Mouse (Mus musculus) olfactory bulb, adult 2 months (tissue): ENCODE data around the gene Tex29. TPM values are rescaled to one million over a fixed set of nuclear protein-coding genes. Genes with fewer than 3 reads are reported as not detected.

Experiments used
- H3K27ac ChIP-seq: fragments of 200-500 bp; 2 replicates; pipeline ENCODE4 v1.5.1; 2012; ENCODE audit warnings: low read depth, low read length; ENCODE audit not compliant: insufficient read depth
- H3K4me1 ChIP-seq: fragments of 200-500 bp; 2 replicates; pipeline ENCODE4 v1.6.1; 2012; ENCODE audit warnings: low read length; ENCODE audit not compliant: control insufficient read depth, insufficient read depth
- H3K4me3 ChIP-seq: fragments of 200-500 bp; 2 replicates; pipeline ENCODE4 v1.5.1; 2012; ENCODE audit warnings: mild to moderate bottlenecking, low read depth, low read length, moderate library complexity; ENCODE audit not compliant: insufficient read depth
- CTCF ChIP-seq: fragments of 200-500 bp; IDR thresholded peaks from 2 replicates; pipeline ENCODE4 v1.5.1; 2012; ENCODE audit warnings: low read depth, mild to moderate bottlenecking, low read length, moderate library complexity; ENCODE audit not compliant: insufficient read depth
- POLR2A ChIP-seq: fragments of 200-500 bp; IDR thresholded peaks from 2 replicates; pipeline ENCODE4 v1.6.1; 2012; ENCODE audit warnings: mild to moderate bottlenecking, low read depth, low read length, moderate library complexity; ENCODE audit not compliant: insufficient read depth
- WGBS: fragments of 180-500 bp; shearing (Covaris S2); methylation state at CpG from one replicate; pipeline ENCODE4 v1.1.7; 2018; 5-methylcytosine and 5-hydroxymethylcytosine counted together
- polyA plus RNA-seq: library from polyadenylated mRNA; stranded (reverse); fragments of >200 nt; gene quantifications from 2 replicates; pipeline ENCODE4 v1.2.4, GENCODE M21; 2012; ENCODE audit warnings: low replicate concordance; ENCODE audit not compliant: missing spikeins, insufficient read depth, insufficient read length

The Tex29 gene
- polyA plus RNA-seq, result not detected in 2 replicates

DNA sequence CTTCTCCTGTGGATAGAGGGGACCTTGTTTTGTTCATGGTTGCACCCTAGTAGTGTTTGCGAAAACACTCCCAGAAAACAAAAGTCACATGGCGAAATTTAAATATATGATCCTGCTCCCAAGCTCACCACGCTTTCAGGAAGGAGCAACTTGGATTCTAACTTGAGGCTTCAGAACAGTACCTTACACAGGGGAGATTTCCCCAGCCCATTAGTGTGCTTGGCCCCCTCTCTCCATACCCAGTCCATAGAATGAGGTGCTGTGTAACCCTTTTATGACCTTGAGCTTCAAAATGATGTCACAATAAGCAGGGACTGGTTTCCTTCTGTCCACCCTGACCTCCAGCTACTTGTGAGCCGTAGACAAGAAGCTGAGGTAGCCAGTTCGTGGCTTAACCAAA, at the start of gene Tex29:
Gene Tex29 (plus strand): TSS at position 301 of the 400 bp plus-strand sequence.
- peak within 1 kb of the TSS; percentile 43; the same call in 1 of the 2 replicates for H3K27ac ChIP-seq
- H3K4me1 ChIP-seq, result peaks cover 25% of the 10 kb centered on the region
- TF ChIP-seq POLR2A (no peak), CTCF (no peak)
- WGBS, result 81% methylated on average over 5 of the region's 5 CpGs
- no peak within 1 kb of the TSS for H3K4me3 ChIP-seq

DNA sequence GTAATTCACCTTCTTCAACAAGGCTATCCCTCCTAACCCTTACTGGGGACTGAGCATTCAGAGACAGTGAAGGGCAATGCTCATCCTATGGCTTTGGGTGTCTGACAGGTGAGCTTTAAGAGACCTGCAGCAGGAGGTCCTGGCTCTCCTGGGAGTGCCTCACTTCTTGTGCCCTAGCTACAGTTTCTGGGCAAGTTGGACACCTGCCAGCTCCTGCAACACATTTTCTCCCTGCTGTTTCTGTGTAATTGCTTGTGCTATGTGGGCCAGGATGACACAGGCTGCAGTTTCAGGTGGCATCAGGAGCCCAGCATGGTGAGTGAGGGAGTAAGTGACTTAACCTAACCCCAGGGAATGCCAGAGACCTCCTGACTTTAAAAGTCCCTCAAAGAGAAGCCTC, 45.3 kb upstream of the Tex29 start:
- Histone ChIP-seq H3K4me1 (peaks cover 23% of the 10 kb centered on the region), H3K4me3 (no peak overlapping the region), H3K27ac (no peak overlapping the region)
- TF ChIP-seq POLR2A, result no peak
- TF ChIP-seq CTCF, result no peak

DNA sequence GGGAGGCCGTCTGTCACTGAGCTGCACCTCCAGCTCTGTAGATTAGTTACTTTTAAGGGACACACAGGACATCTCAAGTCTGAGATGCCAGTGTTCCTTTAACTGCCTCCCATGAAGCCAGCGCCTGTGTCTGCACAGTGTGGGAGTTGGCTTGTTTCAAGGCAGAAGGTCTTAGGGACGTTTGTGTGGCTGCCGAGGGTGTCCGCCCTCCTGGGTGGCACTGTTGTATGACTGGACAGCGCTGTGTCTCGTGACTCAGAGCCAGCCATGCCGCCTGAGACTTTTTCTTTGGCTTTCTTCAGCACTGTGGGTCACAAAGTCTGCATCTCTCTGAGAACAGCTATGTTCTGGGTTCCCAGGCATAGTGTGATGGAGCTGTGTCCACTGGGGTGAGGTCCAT, 43.1 kb upstream of the Tex29 start:
- Histone ChIP-seq H3K27ac (peak overlapping the region; percentile 18; the same call in 1 of the 2 replicates), H3K4me3 (no peak overlapping the region), H3K4me1 (peaks cover 25% of the 10 kb centered on the region)
- TF ChIP-seq CTCF (no peak), POLR2A (no peak)
- WGBS, result 35% methylated on average over 8 of the region's 8 CpGs

DNA sequence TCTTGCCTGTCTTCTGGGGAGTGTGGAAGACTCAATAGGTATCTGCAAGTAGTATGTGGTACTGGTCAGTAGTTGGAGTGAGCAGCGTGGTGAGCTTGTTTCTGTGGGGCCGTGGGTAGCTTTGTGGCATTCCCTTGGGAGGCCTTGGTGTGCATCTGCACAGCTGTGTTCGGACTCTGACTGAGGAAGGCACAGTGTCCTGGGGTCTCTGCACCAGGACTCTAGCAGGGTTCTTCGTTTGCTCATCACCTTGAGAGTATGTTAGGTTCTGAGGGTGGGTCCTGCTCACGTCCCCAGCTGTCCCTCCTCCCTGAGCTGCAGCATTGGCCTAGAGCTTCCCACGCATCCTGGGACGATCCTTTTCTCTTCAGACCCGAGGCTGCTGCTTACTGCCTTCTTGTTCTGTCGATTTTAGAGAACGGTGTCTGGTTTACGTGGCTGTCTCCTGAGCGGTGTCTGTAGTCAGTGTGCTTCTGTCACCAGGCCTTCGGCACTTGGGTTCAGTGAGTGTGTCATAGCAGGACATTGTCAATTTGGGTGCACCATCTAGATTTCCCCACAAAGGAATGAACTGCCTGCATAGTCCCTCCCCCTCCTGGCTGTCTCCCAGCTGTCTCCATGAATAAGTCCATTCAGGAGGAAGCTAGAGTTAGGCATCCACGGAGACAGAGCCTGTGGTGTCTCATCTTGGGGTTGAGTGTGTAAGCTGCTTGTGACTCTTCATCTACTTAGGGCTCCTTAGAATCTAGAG, 42.4 kb upstream of the Tex29 start:
- H3K4me1 ChIP-seq, result peaks cover 25% of the 10 kb centered on the region
- WGBS, result 38% methylated on average over 14 of the region's 14 CpGs
- no peak overlapping the region for H3K4me3 ChIP-seq
- TF ChIP-seq POLR2A (no peak), CTCF (no peak)
- peak overlapping the region; percentile 72 for H3K27ac ChIP-seq

DNA sequence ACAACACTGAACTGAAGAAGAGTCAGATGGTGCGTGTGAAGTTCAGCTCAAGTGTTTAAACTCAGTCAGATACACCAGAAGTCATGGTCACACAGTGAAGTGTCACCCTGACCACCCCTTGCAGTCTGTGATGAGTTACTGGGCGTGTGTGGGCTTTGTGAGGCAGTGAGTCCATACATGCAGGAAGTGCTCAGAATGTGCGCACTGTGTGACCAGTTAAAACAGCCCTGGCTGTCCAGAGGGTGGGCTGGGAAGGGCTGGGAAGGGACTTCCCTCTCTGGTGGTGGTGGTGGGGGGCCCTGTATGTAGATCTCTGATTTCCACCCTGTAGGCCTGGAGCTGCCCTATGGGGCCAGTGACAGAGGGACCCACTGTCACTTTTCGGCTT, 41.8 kb upstream of the Tex29 start:
- TF ChIP-seq CTCF, result no peak
- TF ChIP-seq POLR2A, result no peak
- Histone ChIP-seq H3K27ac (peak overlapping the region; percentile 72; the same call in 1 of the 2 replicates), H3K4me3 (no peak overlapping the region), H3K4me1 (peaks cover 25% of the 10 kb centered on the region)
- 75% methylated on average over 4 of the region's 4 CpGs for WGBS

DNA sequence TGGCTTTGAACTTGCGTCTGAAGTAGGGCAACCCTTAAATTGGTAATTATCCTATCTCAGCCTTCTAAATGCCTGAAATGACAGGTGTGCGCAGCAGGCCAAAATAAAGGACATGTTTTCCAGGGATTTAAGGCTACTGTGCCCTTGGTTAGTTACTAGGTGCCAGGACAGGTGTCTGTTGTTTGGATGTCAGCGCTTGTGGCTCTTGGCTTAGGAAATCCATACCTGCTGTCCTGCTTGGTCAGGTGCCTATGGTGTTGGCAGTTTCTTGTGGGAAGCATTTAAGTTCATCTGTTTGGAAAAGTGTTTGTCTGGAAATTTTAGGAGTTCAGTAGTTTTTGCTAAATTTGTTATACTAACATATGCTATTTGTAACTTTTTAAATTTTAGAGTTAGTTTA, 41.2 kb upstream of the Tex29 start:
- no peak overlapping the region for H3K27ac ChIP-seq
- TF ChIP-seq POLR2A (no peak), CTCF (no peak)
- WGBS, result 77% methylated on average over 3 of the region's 3 CpGs
- H3K4me3 ChIP-seq, result no peak overlapping the region
- peaks cover 25% of the 10 kb centered on the region for H3K4me1 ChIP-seq

DNA sequence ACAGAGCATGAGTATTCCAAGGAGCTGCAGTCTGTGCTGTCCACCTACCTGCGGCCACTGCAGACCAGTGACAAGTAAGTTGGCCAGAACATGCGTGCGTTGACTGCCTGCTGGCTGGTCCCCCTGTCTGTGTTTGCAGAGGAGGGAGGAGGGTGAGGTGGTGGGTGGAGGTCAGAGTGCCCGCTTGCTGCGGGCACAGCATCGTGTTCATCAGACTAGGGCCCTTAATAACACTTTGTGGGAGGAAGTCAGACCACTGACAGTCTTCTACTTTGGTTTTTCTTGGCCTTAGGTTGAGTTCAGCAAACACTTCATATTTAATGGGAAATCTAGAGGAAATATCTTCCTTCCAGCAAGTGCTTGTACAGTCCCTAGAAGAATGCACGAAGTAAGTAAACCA, 39.8 kb upstream of the Tex29 start:
- 80% methylated on average over 7 of the region's 7 CpGs for WGBS
- Histone ChIP-seq H3K4me1 (peaks cover 22% of the 10 kb centered on the region), H3K4me3 (no peak overlapping the region), H3K27ac (no peak overlapping the region)
- TF ChIP-seq CTCF (no peak), POLR2A (no peak)

DNA sequence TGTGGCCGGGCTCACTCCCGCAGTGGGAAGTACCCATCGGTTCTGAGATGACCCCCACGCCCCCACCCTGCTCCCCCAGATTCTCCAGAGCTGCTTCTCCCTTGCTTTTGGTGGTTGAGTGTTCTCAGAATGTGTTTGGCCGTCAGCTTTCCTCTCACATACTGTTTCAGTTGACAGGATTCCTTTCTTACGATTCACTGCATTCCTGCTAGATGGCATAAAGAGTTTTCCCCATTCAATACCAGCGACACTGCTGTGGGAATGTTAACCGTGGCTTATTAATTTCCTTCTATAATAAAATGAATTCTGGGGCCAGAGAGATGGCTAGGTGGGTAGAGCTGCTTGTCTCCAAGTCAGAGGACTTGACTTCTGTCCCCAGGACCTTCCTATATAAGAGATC, 38.7 kb upstream of the Tex29 start:
- H3K27ac ChIP-seq, result no peak overlapping the region
- H3K4me1 ChIP-seq, result peaks cover 23% of the 10 kb centered on the region
- no peak overlapping the region for H3K4me3 ChIP-seq
- WGBS, result 36% methylated on average over 8 of the region's 8 CpGs
- TF ChIP-seq POLR2A, result no peak
- no peak for TF ChIP-seq CTCF

DNA sequence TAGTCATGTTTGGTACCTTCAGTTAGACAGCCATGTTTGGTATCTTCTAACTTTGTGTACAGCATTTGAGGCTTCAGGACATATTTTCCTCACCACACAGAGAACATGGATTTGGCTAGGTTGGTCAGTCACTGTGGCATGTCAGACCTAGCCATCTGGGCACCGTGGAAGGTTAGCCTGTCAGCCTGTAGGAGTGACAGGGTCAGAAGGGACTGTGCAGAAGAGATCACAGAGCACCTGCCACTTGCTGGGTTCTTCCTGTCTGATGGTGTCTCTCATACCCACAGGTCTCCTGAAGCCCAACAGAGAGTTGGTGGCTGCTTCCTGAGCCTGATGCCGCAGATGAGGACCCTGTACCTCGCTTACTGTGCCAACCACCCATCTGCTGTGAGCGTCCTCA, 35.4 kb upstream of the Tex29 start:
- Histone ChIP-seq H3K27ac (no peak overlapping the region), H3K4me1 (peaks cover 17% of the 10 kb centered on the region), H3K4me3 (no peak overlapping the region)
- TF ChIP-seq POLR2A (no peak), CTCF (no peak)
- WGBS, result 98% methylated on average over 4 of the region's 4 CpGs
